Mouse (Mus musculus): Measurements from ENCODE around the gene Mast4.

Mast4 gene

GRCm38 (mm10) chr13:103183566-103183965, 150.7 kb downstream of the Mast4 start:
- no peak for DNase-seq

GRCm38 (mm10) chr13:103181836-103182235, 152.5 kb downstream of the Mast4 start:
- no peak for DNase-seq

DNA sequence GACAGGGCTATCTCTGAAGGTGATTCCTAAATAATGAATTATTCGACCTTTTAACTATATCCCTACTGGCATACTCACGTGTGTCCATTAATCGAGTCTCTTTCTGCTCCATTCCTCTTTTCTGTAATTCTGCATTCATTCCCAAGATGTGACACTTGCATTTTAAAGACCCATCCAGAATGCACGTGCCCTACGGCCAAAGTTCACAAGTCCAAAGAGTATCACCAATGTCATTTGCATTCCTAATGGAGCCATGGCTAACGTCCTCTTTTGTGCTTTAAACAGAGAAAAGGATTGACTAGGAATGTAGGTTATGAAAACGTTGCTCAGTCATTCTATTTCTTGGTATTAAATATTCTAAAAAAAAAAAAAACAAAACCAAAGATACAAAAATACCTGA, 157.4 kb downstream of the Mast4 start:
- DNase-seq = no peak

GRCm38 (mm10) chr13:103174431-103174830, 159.9 kb downstream of the Mast4 start:
- no peak for DNase-seq

DNA sequence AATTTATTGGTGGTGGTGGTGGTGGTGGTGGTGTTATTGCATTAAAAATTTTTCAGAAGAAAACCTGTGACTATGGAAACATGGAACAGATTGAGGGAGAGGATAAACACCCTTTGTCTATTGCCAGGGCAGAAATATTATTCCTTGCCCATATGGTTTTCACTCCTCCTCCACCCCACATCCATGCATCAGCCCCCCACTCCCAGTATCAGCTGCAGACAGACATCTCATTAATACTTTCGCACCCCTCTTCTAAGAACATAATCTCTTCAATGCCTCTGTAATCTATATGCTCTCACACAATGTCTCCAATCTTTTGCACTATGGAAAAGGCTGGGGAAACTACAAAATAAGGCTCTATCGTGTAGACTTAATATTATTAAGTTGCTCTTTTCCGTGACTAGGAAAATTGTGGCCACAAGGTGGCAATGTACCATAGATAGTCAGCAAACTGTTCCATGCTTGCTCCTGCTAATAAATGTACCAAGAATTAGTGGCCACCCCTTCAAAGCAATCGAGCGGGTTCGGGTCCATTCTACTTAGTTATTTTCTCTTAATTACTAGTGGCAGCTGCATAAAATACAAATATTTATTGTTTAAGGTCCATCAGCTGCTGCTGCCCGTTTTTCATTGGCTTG, 160.6 kb downstream of the Mast4 start:
- no peak for DNase-seq

DNA sequence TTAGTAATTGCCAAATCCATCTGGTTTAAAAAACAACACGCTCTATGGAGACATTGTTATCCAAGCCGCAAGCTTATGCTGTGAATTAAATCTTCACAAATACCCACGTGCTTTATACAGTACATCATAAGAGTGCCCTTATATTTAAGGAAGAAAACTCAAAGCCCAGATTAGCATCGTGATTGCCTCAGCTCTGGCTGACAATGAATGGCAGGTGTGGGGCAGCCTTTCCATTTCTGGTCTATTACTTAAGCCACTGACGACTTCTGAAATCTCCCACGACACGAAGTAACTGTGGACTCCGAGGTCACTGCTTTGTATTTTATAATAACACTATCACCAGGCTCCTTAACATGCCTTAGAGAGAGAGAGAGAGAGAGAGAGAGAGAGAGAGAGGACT, 182.4 kb downstream of the Mast4 start:
- no peak for DNase-seq

GRCm38 (mm10) chr13:103151171-103151570, 183.1 kb downstream of the Mast4 start:
- no peak for DNase-seq

GRCm38 (mm10) chr13:103150671-103151070, 183.6 kb downstream of the Mast4 start:
- no peak for DNase-seq

DNA sequence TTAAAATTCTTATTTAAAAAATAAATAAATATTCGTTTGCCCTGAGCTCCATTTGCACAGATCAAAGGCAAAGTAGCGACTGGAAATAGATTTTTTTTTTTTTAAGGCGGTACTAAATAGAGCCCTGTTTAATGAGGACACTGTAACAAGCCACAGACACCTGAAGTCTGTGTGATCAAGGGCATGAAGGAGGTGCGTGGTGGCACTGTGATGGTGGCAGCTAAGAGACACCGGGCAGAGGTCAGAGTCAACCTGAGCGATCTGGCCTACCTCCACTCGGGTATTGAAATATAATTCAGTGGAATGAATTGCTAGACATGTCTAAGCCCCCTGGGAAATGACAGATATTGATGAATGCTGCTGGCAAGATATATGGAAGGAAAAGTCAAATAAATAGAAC, 184.9 kb downstream of the Mast4 start:
- no peak for DNase-seq

GRCm38 (mm10) chr13:103144343-103144742, 190.0 kb downstream of the Mast4 start:
- DNase-seq = no peak

DNA sequence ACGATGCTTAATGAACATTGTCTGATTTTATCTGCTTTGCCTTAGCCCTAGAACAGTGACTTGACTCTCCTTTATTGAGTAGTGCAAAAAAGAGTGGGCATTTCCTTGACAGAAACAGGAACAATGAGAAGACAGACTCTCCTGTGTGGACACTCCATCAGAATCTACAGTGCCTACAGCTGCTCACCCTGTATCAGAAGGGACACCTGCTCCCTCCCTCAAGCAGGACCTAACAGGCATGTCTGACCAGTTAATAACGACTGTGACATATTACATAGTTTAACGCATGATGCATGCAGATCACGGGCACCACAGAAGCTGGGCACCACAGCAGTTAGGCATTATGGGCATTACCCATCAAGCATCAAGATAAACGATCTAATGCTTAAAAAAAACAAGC, 193.0 kb downstream of the Mast4 start:
- DNase-seq = no peak

GRCm38 (mm10) chr13:103140051-103140450, 194.2 kb downstream of the Mast4 start:
- no peak for DNase-seq

GRCm38 (mm10) chr13:103138298-103138697, 196.0 kb downstream of the Mast4 start:
- DNase-seq = no peak

GRCm38 (mm10) chr13:103135224-103135883, 198.9 kb downstream of the Mast4 start:
- DNase-seq = no peak

- DNase-seq = no peak
Observed at GRCm38 (mm10) chr13:103131781-103132180, 202.5 kb downstream of the Mast4 start.

DNA sequence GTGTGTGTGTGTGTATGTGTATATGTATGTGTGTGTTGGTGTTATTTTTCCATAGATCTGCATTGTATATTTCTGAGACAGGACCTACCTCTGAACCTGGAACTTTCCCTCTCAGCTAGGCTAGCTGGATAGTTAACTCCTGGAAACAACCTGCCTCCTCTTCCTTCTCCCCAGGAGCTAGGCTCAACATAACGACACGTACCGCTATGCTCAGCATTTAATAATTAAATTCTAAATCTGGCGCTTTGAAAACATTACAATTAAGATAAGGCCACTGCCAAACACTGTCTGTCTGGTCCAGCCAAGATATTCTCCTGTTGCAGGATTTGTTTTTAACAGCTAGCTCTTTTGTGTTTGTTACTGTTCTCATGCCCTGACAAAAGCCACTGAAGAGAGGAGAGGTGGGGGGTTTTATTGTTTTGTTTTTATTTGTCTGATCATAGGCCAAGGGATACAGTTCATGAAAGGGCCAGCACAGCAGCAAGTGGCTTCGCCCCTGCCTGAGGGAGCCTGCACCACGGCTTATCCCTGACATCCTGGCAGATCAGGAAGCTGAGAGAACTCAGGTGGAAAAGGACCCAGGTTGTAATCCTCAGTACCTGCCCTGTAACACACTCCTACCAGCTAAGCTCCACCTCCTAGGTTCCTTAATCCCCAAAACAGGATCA, 205.0 kb downstream of the Mast4 start:
- no peak for DNase-seq

- DNase-seq = no peak
Observed at GRCm38 (mm10) chr13:103128729-103129128, 205.6 kb downstream of the Mast4 start.

- no peak for DNase-seq
Observed at GRCm38 (mm10) chr13:103127594-103127993, 206.7 kb downstream of the Mast4 start.

DNA sequence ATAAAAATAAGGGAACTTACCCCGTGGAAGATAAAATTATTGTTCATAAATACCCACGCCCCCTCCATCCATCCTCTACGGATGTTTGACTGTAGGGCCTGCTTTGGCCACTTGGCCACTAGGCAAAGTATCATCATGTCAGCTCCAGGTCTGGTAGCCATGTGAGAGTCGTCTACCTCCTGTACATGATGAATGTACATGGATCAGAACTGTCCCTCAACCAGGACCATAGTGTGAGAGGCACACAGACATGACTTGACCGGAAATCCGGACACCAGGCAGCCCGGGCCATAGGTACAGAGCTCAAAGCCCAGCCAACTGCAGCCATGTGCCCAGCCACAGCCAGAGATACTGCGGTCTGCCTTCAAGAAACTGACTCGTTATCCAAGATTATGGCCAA, 210.6 kb downstream of the Mast4 start:
- no peak for DNase-seq

GRCm38 (mm10) chr13:103121796-103122792, 212.2 kb downstream of the Mast4 start:
- no peak for DNase-seq

GRCm38 (mm10) chr13:103120669-103121131, 213.6 kb downstream of the Mast4 start:
- no peak for DNase-seq

- DNase-seq = no peak
Observed at GRCm38 (mm10) chr13:103119728-103120127, 214.6 kb downstream of the Mast4 start.

DNA sequence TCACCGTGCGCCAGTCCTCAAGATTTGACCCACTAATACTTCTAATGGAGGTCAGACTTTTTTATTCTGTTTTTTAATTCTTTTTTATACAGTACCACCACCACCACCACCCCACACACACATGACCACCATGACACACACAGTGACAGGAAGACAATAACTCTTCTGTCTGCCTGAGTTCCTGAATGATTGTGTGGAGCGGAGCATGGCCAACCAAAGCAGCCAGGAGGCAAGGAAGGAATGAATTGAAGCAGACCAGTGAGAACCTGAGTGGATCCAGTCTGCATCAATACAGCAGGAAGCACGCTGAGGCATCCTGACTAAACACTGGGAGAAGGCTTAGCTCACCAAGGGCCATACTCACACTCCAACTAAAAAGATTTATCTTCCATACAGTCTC, 219.2 kb downstream of the Mast4 start:
- no peak for DNase-seq

Data from cerebellum, adult 11-12 months (tissue).